Mouse (Mus musculus): ENCODE measurements around the gene Map7d2.
"Not testable (repeated sequence)": the region's sequence is repeated elsewhere in the genome, so short reads cannot be mapped to it uniquely, and the experiment has no call there.

The Map7d2 gene

GRCm38 (mm10) chrX:159414130-159414828 lies at the start of gene Map7d2:
TSS of gene Map7d2 (plus strand) at chrX:159414572.
- peak; percentile 14 for DNase-seq (ENCODE audit: low spot score)

GRCm38 (mm10) chrX:159371831-159372752 lies 42.3 kb upstream of the Map7d2 start, which contains the start of gene Eif1ax:
TSS of gene Eif1ax (plus strand) at chrX:159372178.
- DNase-seq (ENCODE audit: low spot score): peak; percentile 75

- no peak for DNase-seq (ENCODE audit: low spot score)
These were observed 41.6 kb upstream of the Map7d2 start for GRCm38 (mm10) chrX:159372753-159373144.

- no peak for DNase-seq (ENCODE audit: low spot score)
These were observed 27.3 kb upstream of the Map7d2 start for GRCm38 (mm10) chrX:159387105-159387504.

- no peak for DNase-seq (ENCODE audit: low spot score)
These were observed 25.4 kb upstream of the Map7d2 start for GRCm38 (mm10) chrX:159388953-159389352.

- DNase-seq (ENCODE audit: low spot score): no peak
These were observed 23.9 kb upstream of the Map7d2 start for GRCm38 (mm10) chrX:159390347-159390962.

GRCm38 (mm10) chrX:159391239-159391638 lies 23.1 kb upstream of the Map7d2 start:
- DNase-seq (ENCODE audit: low spot score): no peak

- DNase-seq (ENCODE audit: low spot score): no peak
These were observed 5.1 kb upstream of the Map7d2 start for GRCm38 (mm10) chrX:159409253-159409652.

- DNase-seq (ENCODE audit: low spot score): peak; percentile 3
These were observed 679 bp downstream of the Map7d2 start for GRCm38 (mm10) chrX:159414829-159415673.

- DNase-seq (ENCODE audit: low spot score): not testable (repeated sequence)
These were observed 16.1 kb downstream of the Map7d2 start for GRCm38 (mm10) chrX:159430507-159430906.

GRCm38 (mm10) chrX:159442128-159442527 lies 27.8 kb downstream of the Map7d2 start:
- DNase-seq (ENCODE audit: low spot score): peak; percentile 5

- no peak for DNase-seq (ENCODE audit: low spot score)
These were observed 32.8 kb downstream of the Map7d2 start for GRCm38 (mm10) chrX:159447133-159447532.

- DNase-seq (ENCODE audit: low spot score): no peak
These were observed 44.8 kb downstream of the Map7d2 start for GRCm38 (mm10) chrX:159459006-159459654.

- no peak for DNase-seq (ENCODE audit: low spot score)
These were observed 60.4 kb downstream of the Map7d2 start for GRCm38 (mm10) chrX:159474799-159475198.

GRCm38 (mm10) chrX:159478243-159478940 lies 64.0 kb downstream of the Map7d2 start:
- not testable (repeated sequence) for DNase-seq (ENCODE audit: low spot score)

- no peak for DNase-seq (ENCODE audit: low spot score)
These were observed 69.9 kb downstream of the Map7d2 start for GRCm38 (mm10) chrX:159484247-159484646.

- no peak for DNase-seq (ENCODE audit: low spot score)
These were observed 88.8 kb downstream of the Map7d2 start for GRCm38 (mm10) chrX:159503181-159503580.

- DNase-seq (ENCODE audit: low spot score): no peak
These were observed 94.1 kb downstream of the Map7d2 start for GRCm38 (mm10) chrX:159508331-159509036.

GRCm38 (mm10) chrX:159509042-159509441 lies 94.7 kb downstream of the Map7d2 start:
- no peak for DNase-seq (ENCODE audit: low spot score)

All from ovary, postnatal 36 days (tissue).